Mouse (Mus musculus) 3T3-L1 (cell line): ENCODE results near the gene Zfp512.
A peak's percentile ranks its signal among the peaks of the same experiment; 100 is the strongest.
"Not testable (repeated sequence)": the region's sequence is repeated elsewhere in the genome, so short reads cannot be mapped to it uniquely, and the experiment has no call there.

Experiments used
- DNase-seq: peaks from one replicate; pipeline ENCODE4 v3.0.0-alpha.2; 2015; ENCODE audit warnings: low read depth, low spot score

Gene Zfp512

GRCm38 (mm10) chr5:31451878-31452561, at the start of gene Zfp512:
TSS of gene Zfp512 (plus strand) at chr5:31452431.
- peak; percentile 99 for DNase-seq

- DNase-seq: not testable (repeated sequence)
Measured at GRCm38 (mm10) chr5:31434727-31435126, 17.5 kb upstream of the Zfp512 start.

DNA sequence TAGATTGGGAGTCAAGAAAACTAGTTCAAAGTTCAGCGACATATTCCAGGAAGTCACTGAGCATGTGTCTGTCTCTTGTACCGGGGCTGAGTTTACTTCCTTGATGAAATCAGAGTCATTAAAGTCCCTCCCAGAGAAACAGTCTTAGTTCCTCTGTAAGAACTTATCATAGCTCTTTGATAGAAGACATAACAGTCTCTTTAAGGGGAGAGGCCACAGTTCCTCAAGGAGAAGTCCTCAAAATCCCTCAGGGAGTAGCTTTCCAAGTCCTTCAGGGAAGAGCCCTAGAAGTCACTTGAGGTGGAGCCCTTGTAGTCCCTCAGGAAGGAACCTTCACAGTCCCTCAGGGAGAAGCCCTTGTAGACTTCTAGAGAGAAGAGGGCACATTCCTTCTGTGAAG, 895 bp upstream of the Zfp512 start:
- no peak for DNase-seq

GRCm38 (mm10) chr5:31452562-31452878, 289 bp downstream of the Zfp512 start:
- no peak for DNase-seq

- peak; percentile 38 for DNase-seq
Measured at GRCm38 (mm10) chr5:31452886-31453410, 717 bp downstream of the Zfp512 start.

- DNase-seq: no peak
Measured at GRCm38 (mm10) chr5:31467798-31468197, 15.6 kb downstream of the Zfp512 start.

GRCm38 (mm10) chr5:31469711-31470110, 17.5 kb downstream of the Zfp512 start:
- DNase-seq: no peak

GRCm38 (mm10) chr5:31470334-31470733, 18.1 kb downstream of the Zfp512 start:
- DNase-seq: peak; percentile 72

DNA sequence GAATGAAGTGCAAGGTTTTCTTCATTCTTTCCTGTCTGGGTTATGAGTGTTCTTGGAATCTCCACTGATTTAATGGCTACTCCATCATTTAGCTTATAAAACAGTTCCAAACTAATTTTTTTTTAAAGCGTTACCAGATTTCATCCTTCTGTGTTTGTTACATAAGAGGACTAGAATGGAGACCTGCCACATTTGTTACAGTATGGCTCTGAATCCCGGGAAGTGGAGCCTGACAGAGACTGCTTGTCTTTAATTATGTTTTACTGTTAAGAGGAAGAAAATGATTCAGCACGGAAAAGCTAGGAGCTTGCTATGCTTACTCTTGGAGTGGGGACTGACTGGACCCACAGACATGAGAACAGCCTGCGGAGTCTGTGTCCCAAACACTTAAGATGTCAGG, 28.3 kb downstream of the Zfp512 start:
- DNase-seq: no peak

DNA sequence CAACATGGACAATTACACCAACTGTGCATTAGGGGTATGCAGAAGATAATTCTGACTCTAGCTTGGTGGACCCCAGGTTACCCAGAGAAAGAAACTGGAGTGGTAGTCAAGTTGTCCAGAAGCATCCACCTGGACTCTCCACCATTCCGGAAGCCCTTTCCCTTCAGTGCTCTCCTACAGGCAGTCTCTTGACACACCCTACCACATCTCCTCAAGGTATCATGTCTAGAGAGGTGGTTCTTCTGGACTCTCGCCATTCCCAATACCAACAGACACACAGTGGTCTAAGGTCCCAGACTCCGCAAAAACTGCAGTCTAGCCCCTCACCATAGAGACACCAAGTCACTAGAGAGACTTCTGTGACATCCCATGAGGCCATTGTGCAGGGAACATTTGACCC, 33.2 kb downstream of the Zfp512 start, which contains the start of gene 4930548H24Rik:
4930548H24Rik (plus strand) TSS at position 301 of the 400 bp plus-strand sequence.
- no peak for DNase-seq

- DNase-seq: no peak
Measured at GRCm38 (mm10) chr5:31487889-31488288, 35.7 kb downstream of the Zfp512 start.

DNA sequence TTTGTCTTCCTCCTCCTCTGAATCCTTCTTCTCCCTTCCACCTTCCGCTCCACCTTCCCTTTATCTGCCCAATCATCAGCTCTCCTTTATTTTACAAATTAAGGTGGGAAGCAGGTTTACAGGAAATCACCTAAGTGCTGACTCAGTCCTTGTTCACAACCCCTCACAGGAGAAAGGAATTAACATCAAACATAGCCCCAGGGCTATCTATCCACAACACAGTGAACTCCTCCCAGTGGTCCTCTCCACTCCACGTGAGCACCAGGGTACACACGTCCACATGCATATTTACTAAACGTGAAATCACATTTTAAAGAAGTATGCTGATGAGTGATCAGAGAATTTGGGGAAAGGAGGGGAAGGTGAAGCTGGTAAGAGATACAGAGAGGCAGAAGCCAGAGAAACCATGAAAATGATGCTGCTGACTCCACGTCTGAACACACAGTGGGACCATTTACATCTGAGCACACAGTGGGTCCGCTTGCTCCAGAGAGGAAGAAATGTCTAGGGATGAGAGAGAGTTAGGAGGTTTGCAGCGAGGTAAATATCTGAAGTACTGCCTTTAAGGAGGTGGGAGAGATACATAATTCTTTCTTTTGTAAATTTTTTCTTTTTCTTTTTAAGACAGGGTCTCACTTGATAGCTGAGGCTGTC, 37.0 kb downstream of the Zfp512 start:
- no peak for DNase-seq

DNA sequence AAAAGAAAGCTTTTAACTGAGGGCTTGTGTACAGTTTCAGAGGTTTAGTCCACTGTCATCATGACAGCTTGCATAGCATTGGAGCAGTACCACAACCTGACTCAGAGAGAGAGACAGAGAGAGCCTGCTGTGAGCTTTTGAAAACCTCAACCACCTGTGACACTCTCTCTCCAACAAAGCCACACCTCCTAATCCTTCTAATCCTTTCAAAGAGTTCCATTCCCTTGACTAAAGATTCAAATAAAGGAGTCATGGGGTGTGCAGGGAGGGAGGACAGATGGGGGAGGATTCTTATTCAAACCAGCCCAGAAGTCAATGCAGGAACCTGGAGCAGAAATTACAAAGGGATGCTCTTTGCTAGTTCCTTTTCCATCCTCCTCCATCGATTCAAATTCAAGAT, 39.8 kb downstream of the Zfp512 start:
- DNase-seq: no peak

GRCm38 (mm10) chr5:31494513-31495297, 42.5 kb downstream of the Zfp512 start, which contains the start of gene Gpn1:
TSS of gene Gpn1 (plus strand) at chr5:31494741.
- peak; percentile 96 for DNase-seq

- no peak for DNase-seq
Measured at GRCm38 (mm10) chr5:31504843-31505242, 52.6 kb downstream of the Zfp512 start.

- DNase-seq: no peak
Measured at GRCm38 (mm10) chr5:31512481-31512880, 60.2 kb downstream of the Zfp512 start.

GRCm38 (mm10) chr5:31520556-31520955, 68.3 kb downstream of the Zfp512 start:
- no peak for DNase-seq

DNA sequence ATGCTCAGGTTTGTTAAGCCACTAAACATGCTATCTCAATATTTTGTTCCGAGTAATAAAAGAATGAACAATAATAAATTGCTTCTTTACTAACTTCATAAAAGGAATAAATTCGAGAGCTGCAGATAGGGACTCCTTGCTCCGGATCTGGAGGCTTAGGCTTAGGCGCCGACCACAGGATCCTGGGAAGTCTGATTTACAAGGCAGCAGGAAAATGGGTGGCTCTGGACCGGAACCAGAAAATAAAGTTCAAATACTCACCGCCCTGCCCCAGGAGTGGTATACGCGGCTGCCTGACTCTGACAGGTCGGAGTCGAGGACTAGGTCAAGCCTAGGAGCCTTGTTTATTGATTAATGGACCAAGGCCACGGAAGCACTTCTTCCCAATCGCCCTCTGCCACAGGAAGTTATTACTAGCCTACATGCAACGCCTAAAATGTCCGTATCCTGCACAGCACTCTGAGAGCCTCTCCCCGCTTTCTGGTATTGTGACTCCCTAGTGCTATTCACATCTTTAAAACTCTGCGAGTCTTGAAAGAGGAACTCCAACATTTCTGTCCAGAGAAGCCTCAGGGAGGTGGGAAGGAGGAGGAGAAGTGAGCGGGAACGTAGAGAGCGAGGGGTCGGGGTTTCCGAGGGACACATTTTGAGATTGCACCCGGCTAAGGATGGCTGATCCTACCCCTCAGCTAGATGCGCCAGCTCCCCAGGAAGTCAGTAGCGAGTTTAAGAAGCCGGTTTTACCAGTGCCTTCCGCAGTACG, 74.3 kb downstream of the Zfp512 start, which contains the start of gene Slc4a1ap:
Slc4a1ap (plus strand) TSS at position 642 of the 763 bp plus-strand sequence.
- DNase-seq: peak; percentile 79

DNA sequence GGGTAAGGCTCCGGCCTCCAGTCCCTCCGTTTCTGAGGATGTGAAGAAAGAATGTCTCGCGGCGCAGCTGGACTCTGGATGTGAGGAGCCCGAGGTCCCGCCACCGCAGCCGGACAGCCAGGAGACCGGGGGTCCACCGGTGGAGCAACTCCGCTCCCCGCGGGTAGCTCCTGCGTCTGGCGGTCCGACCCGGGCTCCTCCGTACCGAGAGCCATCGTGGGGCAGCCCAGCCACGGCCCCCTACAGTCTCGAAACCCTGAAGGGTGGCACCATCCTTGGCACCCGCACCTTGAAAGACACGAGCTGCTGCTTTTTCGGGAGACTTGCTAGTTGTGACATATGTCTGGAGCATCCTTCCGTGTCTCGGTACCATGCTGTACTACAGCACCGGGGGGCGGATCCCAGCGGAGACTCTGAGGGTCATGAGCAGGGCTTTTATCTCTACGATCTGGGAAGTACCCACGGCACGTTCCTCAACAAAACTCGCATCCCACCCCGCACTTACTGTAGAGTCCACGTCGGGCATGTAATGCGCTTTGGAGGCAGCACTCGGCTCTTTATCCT, 75.0 kb downstream of the Zfp512 start:
- peak; percentile 8 for DNase-seq

DNA sequence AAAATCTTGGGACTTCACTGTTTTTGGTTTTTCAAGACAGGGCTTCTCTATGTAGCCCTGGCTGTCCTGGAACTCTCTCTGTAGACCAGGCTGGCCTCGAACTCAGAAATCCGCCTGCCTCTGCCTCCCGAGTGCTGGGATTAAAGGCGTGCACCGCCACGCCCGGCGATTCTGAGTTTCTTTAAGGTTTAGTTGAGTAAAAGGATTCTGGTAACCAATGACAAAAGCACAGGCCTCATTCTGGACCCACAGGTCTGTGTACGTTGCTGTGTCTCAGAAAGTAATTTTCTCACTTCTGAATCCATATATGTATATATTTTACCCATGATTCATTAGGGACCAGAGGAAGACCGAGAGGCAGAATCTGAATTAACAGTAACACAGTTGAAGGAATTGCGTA, 75.5 kb downstream of the Zfp512 start, which contains the start of gene Supt7l:
Supt7l (minus strand) TSS at position 101 of the 400 bp plus-strand sequence.
- DNase-seq: not testable (repeated sequence)

DNA sequence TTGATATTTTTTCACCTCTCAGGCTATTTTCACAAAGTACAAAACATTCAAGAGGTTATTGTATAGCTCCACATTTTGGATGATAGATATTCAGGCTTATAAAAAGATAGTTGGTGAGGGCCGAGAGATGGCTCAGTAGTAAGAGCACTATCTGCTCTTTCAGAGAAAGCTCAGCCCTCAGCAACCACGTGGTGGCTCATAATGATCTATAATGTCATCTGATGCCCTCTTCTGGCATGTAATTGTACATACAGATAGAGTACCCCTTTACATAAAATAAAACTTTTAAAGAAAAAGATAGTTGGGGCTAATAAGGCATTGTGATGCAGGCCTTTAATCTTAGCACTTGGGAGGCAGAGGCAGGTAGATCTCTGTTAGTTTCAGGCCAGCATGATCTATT, 76.3 kb downstream of the Zfp512 start:
- peak; percentile 50 for DNase-seq
